Mouse (Mus musculus) stomach, postnatal 0 days (tissue): Measurements from ENCODE around the gene Hap1.

Experiments used
- CTCF ChIP-seq: IDR thresholded peaks from 2 replicates; pipeline ENCODE4 v1.5.1; 2016; ENCODE audit warnings: antibody characterized with exemption, low read depth, mild to moderate bottlenecking, moderate library complexity
- EP300 ChIP-seq: optimal IDR thresholded peaks from 2 replicates; pipeline ENCODE3; 2016; ENCODE audit warnings: antibody characterized with exemption

DNA sequence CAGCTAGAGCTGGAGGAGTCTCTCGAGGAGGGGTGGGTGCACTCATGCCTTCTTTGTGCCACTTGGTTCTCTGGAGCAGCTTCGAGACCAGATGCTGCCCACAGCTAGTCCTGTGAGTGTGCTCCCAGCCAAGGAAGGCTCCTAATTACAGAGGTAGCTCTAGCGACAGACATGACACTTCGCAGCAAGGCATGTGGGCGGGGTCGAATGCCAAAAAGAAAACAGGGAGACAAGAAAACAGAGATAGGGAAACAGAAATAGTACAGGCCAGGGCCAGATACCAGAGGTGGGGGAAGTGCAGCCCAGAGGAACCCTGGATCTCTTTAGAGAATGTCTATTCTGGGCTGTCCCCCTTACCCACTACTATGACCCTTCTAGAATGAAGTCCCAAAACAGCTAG, 46.3 kb upstream of the Hap1 start:
- TF ChIP-seq EP300 (no peak), CTCF (no peak)
